Mouse (Mus musculus) megakaryocyte, embryonic 14.5 days (primary cell): ENCODE measurements around the gene Col15a1.

Source experiments
- FLI1 ChIP-seq: IDR thresholded peaks from 2 replicates; pipeline ENCODE4 v1.6.1; 2012; ENCODE audit warnings: low read length, inconsistent platforms, mixed read lengths
- GATA1 ChIP-seq: IDR thresholded peaks from 3 replicates; pipeline ENCODE4 v1.6.1; 2012; ENCODE audit warnings: mixed read lengths, low read length, inconsistent platforms, borderline replicate concordance

GRCm38 (mm10) chr4:47362662-47363061 is 154.7 kb downstream of the Col15a1 start:
- TF ChIP-seq GATA1 (no peak), FLI1 (no peak)
